Mouse (Mus musculus): ENCODE data around the gene Slc25a41.

DNA sequence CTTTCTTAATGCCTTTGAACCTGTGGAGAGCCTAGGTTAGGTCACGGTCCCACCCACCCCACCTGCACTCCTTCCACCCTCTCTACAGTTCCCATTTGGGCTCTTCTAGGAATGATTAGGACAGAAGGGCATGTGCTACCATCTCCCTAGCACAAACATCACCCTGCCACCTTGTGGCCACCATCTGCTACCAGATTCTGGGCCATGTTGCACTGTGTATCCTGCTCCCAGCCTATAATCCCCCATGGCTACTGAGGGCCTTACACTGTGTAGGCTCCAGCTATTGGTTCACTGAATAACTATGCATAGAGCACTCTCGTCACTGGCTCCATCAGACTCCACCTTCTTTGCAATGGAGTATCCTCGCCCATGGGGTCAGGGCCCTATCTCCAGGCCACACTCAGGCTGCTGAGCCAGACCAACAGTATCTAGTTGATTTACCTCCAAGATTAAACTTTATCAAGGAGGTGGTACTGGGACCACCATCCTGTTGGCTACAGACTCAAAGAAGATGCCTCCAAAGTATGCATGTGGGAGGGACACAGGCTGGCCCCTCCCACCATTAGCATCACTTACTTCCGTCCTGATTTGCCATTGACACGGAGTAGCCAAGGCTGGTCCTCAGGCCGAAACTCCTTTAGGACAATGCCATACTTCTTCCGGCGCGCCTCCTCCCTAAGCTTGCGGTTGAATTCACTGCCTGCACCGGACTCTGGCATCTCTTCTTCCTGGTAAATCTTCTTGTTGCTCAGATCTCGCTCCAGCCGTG is 34.1 kb downstream of the Slc25a41 start:
- TF ChIP-seq POLR2A (IDR thresholded peaks at IDR 0.05; ENCODE audit: low read depth, low read length) (no peak), CTCF (IDR thresholded peaks at IDR 0.05; ENCODE audit: extremely low read depth, insufficient read length, insufficient replicate concordance, low read depth, low read length) (peak; percentile 15; the same call in 1 of the 2 replicates)
